Mouse (Mus musculus) midbrain, postnatal 0 days (tissue): ENCODE results near the gene Gm17332. TPM values are rescaled to one million over a fixed set of nuclear protein-coding genes. Genes with fewer than 3 reads are reported as not detected.

Experiments
- ATAC-seq: fragments of 200-750 bp; cut with Nextera tagmentation; 2 replicates; pipeline ENCODE4 v1.8.0; 2017; ENCODE audit warnings: moderate number of reproducible peaks, mild to moderate bottlenecking, moderate TSS enrichment, moderate library complexity; ENCODE audit not compliant: low FRiP score
- DNase-seq: peaks from one replicate; pipeline ENCODE4 v3.0.0-alpha.2; 2015; ENCODE audit warnings: low spot score
- H3K27ac ChIP-seq: fragments of 300-500 bp; sonication (generic); 2 replicates; pipeline ENCODE4 v1.5.1; 2014; ENCODE audit warnings: low read depth, mild to moderate bottlenecking, low read length, mixed read lengths
- H3K27me3 ChIP-seq: fragments of 300-500 bp; sonication (generic); 2 replicates; pipeline ENCODE4 v1.6.1; 2014; ENCODE audit warnings: low read length, control low read depth, mixed read lengths; ENCODE audit not compliant: insufficient read depth
- H3K36me3 ChIP-seq: fragments of 300-500 bp; sonication (generic); 2 replicates; pipeline ENCODE4 v1.6.1; 2014; ENCODE audit warnings: low read length, control low read depth, mixed read lengths; ENCODE audit not compliant: insufficient read depth
- H3K4me1 ChIP-seq: fragments of 300-500 bp; sonication (generic); 2 replicates; pipeline ENCODE4 v1.6.1; 2014; ENCODE audit warnings: mild to moderate bottlenecking, control low read depth, antibody characterized with exemption, low read length, mixed read lengths; ENCODE audit not compliant: insufficient read depth
- H3K4me2 ChIP-seq: fragments of 300-500 bp; sonication (generic); 2 replicates; pipeline ENCODE4 v1.6.1; 2014; ENCODE audit warnings: low read depth, mild to moderate bottlenecking, low read length, mixed read lengths; ENCODE audit not compliant: poor library complexity, severe bottlenecking
- H3K4me3 ChIP-seq: fragments of 300-500 bp; sonication (generic); 2 replicates; pipeline ENCODE4 v1.5.1; 2014; ENCODE audit warnings: low read depth, mild to moderate bottlenecking, low read length, moderate library complexity
- H3K9ac ChIP-seq: fragments of 300-500 bp; sonication (generic); replicated peaks from 2 replicates; pipeline ENCODE4 v1.6.1; 2014; ENCODE audit warnings: mild to moderate bottlenecking, low read length, moderate library complexity, mixed read lengths; ENCODE audit not compliant: poor library complexity, severe bottlenecking
- H3K9me3 ChIP-seq: fragments of 300-500 bp; sonication (generic); 2 replicates; pipeline ENCODE4 v1.6.1; 2016; ENCODE audit warnings: low read length, control low read depth
- CTCF ChIP-seq: IDR thresholded peaks from 2 replicates; pipeline ENCODE4 v1.5.1; 2016; ENCODE audit warnings: antibody characterized with exemption, mild to moderate bottlenecking
- WGBS: fragments of 180-500 bp; shearing (Covaris S2); extraction: QIAGEN DNeasy Blood & Tissue Kit; methylation state at CpG from one replicate; pipeline ENCODE4 v1.1.7; 2014; 5-methylcytosine and 5-hydroxymethylcytosine counted together
- polyA plus RNA-seq: library from polyadenylated mRNA; unstranded; fragments of >200 nt; fragmentation: Nextera tagmentation; extraction: Ambion mirVana; gene quantifications from 2 replicates; pipeline ENCODE4 v1.2.1, GENCODE M21; 2015
- total RNA-seq: library from RNA; depleted of rRNA; stranded (reverse); fragments of >200 nt; gene quantifications from 2 replicates; pipeline ENCODE4 v1.2.3, GENCODE M21; 2014; rRNA removed

The Gm17332 gene
- total RNA-seq: not detected in 2 replicates
- polyA plus RNA-seq: not detected in 2 replicates

GRCm38 (mm10) chr11:31182362-31182761, at the start of gene Gm17332:
TSS of gene Gm17332 (minus strand) at chr11:31182462.
- ATAC-seq (no peak), DNase-seq (no peak)
- Histone ChIP-seq H3K9ac (no peak within 1 kb of the TSS), H3K4me1 (no peaks in the 10 kb centered on the region), H3K4me2 (no peak within 1 kb of the TSS), H3K27me3 (no peaks in the 10 kb centered on the region), H3K36me3 (no peaks in the 10 kb centered on the region), H3K4me3 (no peak within 1 kb of the TSS), H3K27ac (no peak within 1 kb of the TSS), H3K9me3 (peaks cover 5% of the 10 kb centered on the region; the same call in 1 of the 2 replicates)
- TF ChIP-seq CTCF: no peak

- Histone ChIP-seq H3K9ac (no peak overlapping the region), H3K9me3 (no peaks in the 10 kb centered on the region), H3K4me2 (no peak overlapping the region), H3K27ac (no peak overlapping the region), H3K4me1 (no peaks in the 10 kb centered on the region), H3K4me3 (no peak overlapping the region), H3K36me3 (no peaks in the 10 kb centered on the region), H3K27me3 (no peaks in the 10 kb centered on the region)
- no peak for TF ChIP-seq CTCF
- WGBS: 70% methylated on average over 4 of the region's 4 CpGs
- DNase-seq (no peak), ATAC-seq (no peak)
Measured at GRCm38 (mm10) chr11:31229966-31230365, 47.7 kb upstream of the Gm17332 start.

GRCm38 (mm10) chr11:31225359-31225758, 43.1 kb upstream of the Gm17332 start:
- Histone ChIP-seq H3K27me3 (no peaks in the 10 kb centered on the region), H3K4me2 (no peak overlapping the region), H3K9me3 (no peaks in the 10 kb centered on the region), H3K9ac (no peak overlapping the region), H3K4me3 (no peak overlapping the region), H3K27ac (no peak overlapping the region), H3K36me3 (no peaks in the 10 kb centered on the region), H3K4me1 (no peaks in the 10 kb centered on the region)
- 98% methylated on average over 1 of the region's 1 CpGs for WGBS
- ATAC-seq (no peak), DNase-seq (no peak)
- TF ChIP-seq CTCF: no peak

GRCm38 (mm10) chr11:31218009-31218408, 35.7 kb upstream of the Gm17332 start:
- H3K9ac ChIP-seq: no peak overlapping the region
- ATAC-seq (no peak), DNase-seq (peak; percentile 21)
- H3K27me3 ChIP-seq: no peaks in the 10 kb centered on the region
- no peaks in the 10 kb centered on the region for H3K9me3 ChIP-seq
- H3K36me3 ChIP-seq: no peaks in the 10 kb centered on the region
- no peak overlapping the region for H3K4me3 ChIP-seq
- no peak for TF ChIP-seq CTCF
- H3K27ac ChIP-seq: no peak overlapping the region
- H3K4me1 ChIP-seq: no peaks in the 10 kb centered on the region
- no peak overlapping the region for H3K4me2 ChIP-seq

GRCm38 (mm10) chr11:31195621-31196363, 13.5 kb upstream of the Gm17332 start:
- Histone ChIP-seq H3K4me3 (no peak overlapping the region), H3K27me3 (no peaks in the 10 kb centered on the region), H3K4me2 (no peak overlapping the region), H3K27ac (no peak overlapping the region), H3K9ac (no peak overlapping the region), H3K9me3 (no peaks in the 10 kb centered on the region), H3K4me1 (no peaks in the 10 kb centered on the region), H3K36me3 (no peaks in the 10 kb centered on the region)
- DNase-seq (no peak), ATAC-seq (no peak)
- no peak for TF ChIP-seq CTCF
- 41% methylated on average over 3 of the region's 3 CpGs for WGBS

- Histone ChIP-seq H3K4me3 (no peak overlapping the region), H3K9ac (no peak overlapping the region), H3K27ac (no peak overlapping the region), H3K27me3 (no peaks in the 10 kb centered on the region), H3K4me2 (no peak overlapping the region), H3K9me3 (no peaks in the 10 kb centered on the region), H3K36me3 (no peaks in the 10 kb centered on the region), H3K4me1 (no peaks in the 10 kb centered on the region)
- whole genome bisulfite sequencing: 93% methylated on average over 2 of the region's 2 CpGs
- no peak for ATAC-seq
- TF ChIP-seq CTCF: no peak
- no peak for DNase-seq
Measured at GRCm38 (mm10) chr11:31194761-31195160, 12.5 kb upstream of the Gm17332 start.
